Mouse (Mus musculus): ENCODE results near the gene Agpat3. TPM values are rescaled to one million over a fixed set of nuclear protein-coding genes. Genes with fewer than 3 reads are reported as not detected.
A peak's percentile ranks its signal among the peaks of the same experiment; 100 is the strongest.

Agpat3 gene
- total RNA-seq, 2 experiments from 2014 or later = 106 to 126 TPM

GRCm38 (mm10) chr10:78298651-78299644 is 53.3 kb downstream of the Agpat3 start:
- intact Hi-C loops (cut with DNase I) = no loop called here
- DNase-seq = no peak

- DNase-seq = peak; percentile 69 to 70
- intact Hi-C loops (cut with DNase I) = no loop called here
These were observed 54.5 kb downstream of the Agpat3 start for GRCm38 (mm10) chr10:78297576-78298484.

- DNase-seq = no peak
- intact Hi-C loops (cut with DNase I) = no loop called here
These were observed 55.3 kb downstream of the Agpat3 start for GRCm38 (mm10) chr10:78296980-78297379.

GRCm38 (mm10) chr10:78296371-78296770 is 55.9 kb downstream of the Agpat3 start:
- intact Hi-C loops (cut with DNase I) = no loop called here
- no peak for DNase-seq

GRCm38 (mm10) chr10:78293576-78293975 is 58.7 kb downstream of the Agpat3 start:
- intact Hi-C loops (cut with DNase I) = no loop called here

GRCm38 (mm10) chr10:78292381-78292780 is 59.9 kb downstream of the Agpat3 start:
- intact Hi-C loops (cut with DNase I) = no loop called here

More at GRCm38 (mm10) chr10:78293576-78293975, 58.7 kb downstream of the Agpat3 start:
- no peak for DNase-seq

GRCm38 (mm10) chr10:78290730-78291535 is 61.4 kb downstream of the Agpat3 start:
- intact Hi-C loops (cut with DNase I) = no loop called here
- no peak for DNase-seq

More at GRCm38 (mm10) chr10:78292381-78292780, 59.9 kb downstream of the Agpat3 start:
- no peak for DNase-seq

GRCm38 (mm10) chr10:78288896-78289295 is 63.4 kb downstream of the Agpat3 start:
- DNase-seq = no peak
- intact Hi-C loops (cut with DNase I) = no loop called here

- intact Hi-C loops (cut with DNase I) = no loop called here
- DNase-seq = no peak
These were observed 64.2 kb downstream of the Agpat3 start for GRCm38 (mm10) chr10:78288135-78288534.

GRCm38 (mm10) chr10:78287465-78288132 is 64.7 kb downstream of the Agpat3 start:
- DNase-seq = no peak
- intact Hi-C loops (cut with DNase I) = no loop called here

- DNase-seq = no peak
- intact Hi-C loops (cut with DNase I) = no loop called here
These were observed 66.3 kb downstream of the Agpat3 start for GRCm38 (mm10) chr10:78285959-78286358.

GRCm38 (mm10) chr10:78285409-78285808 is 66.9 kb downstream of the Agpat3 start:
- intact Hi-C loops (cut with DNase I) = no loop called here
- no peak for DNase-seq

- no peak for DNase-seq
- intact Hi-C loops (cut with DNase I) = no loop called here
These were observed 67.5 kb downstream of the Agpat3 start for GRCm38 (mm10) chr10:78284812-78285211.

- intact Hi-C loops (cut with DNase I) = no loop called here
These were observed 69.9 kb downstream of the Agpat3 start for GRCm38 (mm10) chr10:78282411-78282810.

GRCm38 (mm10) chr10:78280486-78280885 is 71.8 kb downstream of the Agpat3 start:
- DNase-seq = no peak
- intact Hi-C loops (cut with DNase I) = no loop called here

More at GRCm38 (mm10) chr10:78282411-78282810, 69.9 kb downstream of the Agpat3 start:
- DNase-seq = no peak

GRCm38 (mm10) chr10:78279210-78279609 is 73.1 kb downstream of the Agpat3 start:
- intact Hi-C loops (cut with DNase I) = loop anchor here (2.0 kb wide), 1 partner anchor 114 kb away; no protein-coding TSS in a partner anchor
- no peak for DNase-seq

- DNase-seq = no peak
- intact Hi-C loops (cut with DNase I) = loop anchor here (2.0 kb wide), 1 partner anchor 115 kb away; no protein-coding TSS in a partner anchor
These were observed 74.5 kb downstream of the Agpat3 start for GRCm38 (mm10) chr10:78277835-78278234.

GRCm38 (mm10) chr10:78276242-78276641 is 76.0 kb downstream of the Agpat3 start:
- no peak for DNase-seq
- intact Hi-C loops (cut with DNase I) = no loop called here

- intact Hi-C loops (cut with DNase I) = no loop called here
These were observed 79.4 kb downstream of the Agpat3 start for GRCm38 (mm10) chr10:78272932-78273331.

More at GRCm38 (mm10) chr10:78272932-78273331, 79.4 kb downstream of the Agpat3 start:
- DNase-seq = no peak
